Mouse (Mus musculus) hindbrain, embryonic 10.5 days (tissue): ENCODE results near the gene Tigd2. TPM values are rescaled to one million over a fixed set of nuclear protein-coding genes. Genes with fewer than 3 reads are reported as not detected.
A peak's percentile ranks its signal among the peaks of the same experiment; 100 is the strongest.
"Not testable (repeated sequence)": the region's sequence is repeated elsewhere in the genome, so short reads cannot be mapped to it uniquely, and the experiment has no call there.

Experiments
- DNase-seq: peaks from one replicate; pipeline ENCODE4 v3.0.0-alpha.2; 2017; ENCODE audit warnings: low spot score
- H3K27ac ChIP-seq: fragments of 300-500 bp; sonication (generic); 2 replicates; pipeline ENCODE4 v1.5.1; 2016; ENCODE audit warnings: mild to moderate bottlenecking, moderate library complexity
- H3K27me3 ChIP-seq: fragments of 300-500 bp; sonication (generic); 2 replicates; pipeline ENCODE4 v1.6.1; 2016; ENCODE audit warnings: mild to moderate bottlenecking; ENCODE audit not compliant: poor library complexity, insufficient read depth, severe bottlenecking
- H3K36me3 ChIP-seq: fragments of 300-500 bp; sonication (generic); 2 replicates; pipeline ENCODE4 v1.6.1; 2016; ENCODE audit warnings: mild to moderate bottlenecking, moderate library complexity
- H3K4me1 ChIP-seq: fragments of 300-500 bp; sonication (generic); replicated peaks from 2 replicates; pipeline ENCODE4 v1.6.1; 2016; ENCODE audit warnings: mild to moderate bottlenecking
- H3K4me3 ChIP-seq: fragments of 300-500 bp; sonication (generic); 2 replicates; pipeline ENCODE4 v1.5.1; 2016; ENCODE audit warnings: mild to moderate bottlenecking, moderate library complexity
- H3K9me3 ChIP-seq: fragments of 300-500 bp; sonication (generic); 2 replicates; pipeline ENCODE4 v1.6.1; 2016; ENCODE audit warnings: mild to moderate bottlenecking, moderate library complexity
- WGBS: fragments of 180-500 bp; shearing (Covaris S2); methylation state at CpG from one replicate; pipeline ENCODE4 v1.1.7; 2016; 5-methylcytosine and 5-hydroxymethylcytosine counted together
- polyA plus RNA-seq: library from polyadenylated mRNA; unstranded; fragments of >200 nt; fragmentation: Nextera tagmentation; extraction: Ambion mirVana; gene quantifications from 2 replicates; pipeline ENCODE4 v1.2.1, GENCODE M21; 2016

Gene Tigd2
- 6.3 and 8.2 TPM in 2 replicates for polyA plus RNA-seq

DNA sequence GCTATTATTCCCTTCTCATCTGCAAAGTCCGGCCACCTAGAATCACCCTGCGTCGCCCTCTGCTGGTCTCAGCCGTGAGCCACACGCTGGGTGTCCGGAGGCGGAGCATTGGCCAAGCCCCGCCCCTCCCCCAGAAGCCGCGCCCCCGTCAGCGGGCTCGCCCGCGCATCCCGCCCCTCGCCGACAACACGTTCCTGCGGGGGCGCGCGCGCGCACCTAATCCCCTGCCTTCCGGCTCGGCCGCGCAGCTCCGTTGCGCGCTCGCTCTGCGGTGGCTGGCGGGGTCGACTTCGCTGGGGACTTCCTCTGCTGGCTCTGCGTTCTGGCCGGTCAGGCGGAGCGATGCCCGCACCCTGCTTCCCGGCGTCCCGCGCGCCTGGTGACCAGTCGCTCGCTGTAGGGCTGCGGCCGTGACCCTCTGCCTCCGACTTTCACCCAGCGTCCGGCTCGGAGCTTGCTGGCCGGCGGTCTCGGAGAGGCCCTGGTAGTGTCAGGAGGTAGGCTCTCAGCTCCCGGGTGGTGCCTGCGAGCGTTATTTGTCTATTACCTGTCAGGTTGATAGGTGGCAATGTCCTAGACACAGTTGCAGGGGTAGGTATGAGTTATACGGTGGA lies at the start of gene Tigd2:
TSS of gene Tigd2 (plus strand) at position 186 of the 614 bp plus-strand sequence.
- Histone ChIP-seq H3K27ac (peak within 1 kb of the TSS; percentile 92), H3K4me1 (peaks cover 8% of the 10 kb centered on the region), H3K27me3 (no peaks in the 10 kb centered on the region), H3K4me3 (peak within 1 kb of the TSS; percentile 74), H3K9me3 (no peaks in the 10 kb centered on the region), H3K36me3 (peaks cover 6% of the 10 kb centered on the region; the same call in 1 of the 2 replicates)
- WGBS: under 1% methylated on average over 62 of the region's 62 CpGs
- peak; percentile 93 for DNase-seq

- Histone ChIP-seq H3K27me3 (no peaks in the 10 kb centered on the region), H3K27ac (no peak overlapping the region), H3K4me3 (no peak overlapping the region), H3K36me3 (no peaks in the 10 kb centered on the region), H3K9me3 (no peaks in the 10 kb centered on the region), H3K4me1 (no peaks in the 10 kb centered on the region)
- no peak for DNase-seq
- WGBS: 95% methylated on average over 4 of the region's 4 CpGs
Observed at GRCm38 (mm10) chr6:59161801-59162478, 46.7 kb upstream of the Tigd2 start.

DNA sequence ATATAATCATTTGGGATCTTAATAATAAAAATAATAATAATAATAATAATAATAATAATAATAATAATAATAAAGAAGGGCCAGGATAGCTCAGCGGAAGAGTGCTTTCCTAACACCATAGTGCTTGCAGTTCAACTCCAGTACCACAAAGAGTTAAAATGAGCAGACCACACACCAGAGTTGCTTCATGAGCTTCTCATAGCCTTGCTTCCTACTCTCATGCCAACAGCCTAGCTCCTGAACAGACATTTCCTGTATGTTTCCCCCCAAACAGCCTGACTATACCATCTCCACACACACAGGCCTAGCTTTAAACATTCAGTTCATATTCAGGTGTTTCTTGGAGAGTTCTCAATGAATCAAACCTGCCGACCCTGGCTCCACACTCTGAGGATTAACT lies 45.8 kb upstream of the Tigd2 start:
- no peaks in the 10 kb centered on the region for H3K4me1 ChIP-seq
- WGBS: 90% methylated on average over 2 of the region's 2 CpGs
- no peak overlapping the region for H3K4me3 ChIP-seq
- no peaks in the 10 kb centered on the region for H3K27me3 ChIP-seq
- H3K36me3 ChIP-seq: no peaks in the 10 kb centered on the region
- no peak for DNase-seq
- H3K27ac ChIP-seq: no peak overlapping the region
- H3K9me3 ChIP-seq: no peaks in the 10 kb centered on the region

- 84% methylated on average over 3 of the region's 3 CpGs for WGBS
- Histone ChIP-seq H3K27me3 (no peaks in the 10 kb centered on the region), H3K27ac (no peak overlapping the region), H3K9me3 (no peaks in the 10 kb centered on the region), H3K4me1 (no peaks in the 10 kb centered on the region), H3K36me3 (no peaks in the 10 kb centered on the region), H3K4me3 (no peak overlapping the region)
- DNase-seq: no peak
Observed at GRCm38 (mm10) chr6:59163407-59163806, 45.3 kb upstream of the Tigd2 start.

DNA sequence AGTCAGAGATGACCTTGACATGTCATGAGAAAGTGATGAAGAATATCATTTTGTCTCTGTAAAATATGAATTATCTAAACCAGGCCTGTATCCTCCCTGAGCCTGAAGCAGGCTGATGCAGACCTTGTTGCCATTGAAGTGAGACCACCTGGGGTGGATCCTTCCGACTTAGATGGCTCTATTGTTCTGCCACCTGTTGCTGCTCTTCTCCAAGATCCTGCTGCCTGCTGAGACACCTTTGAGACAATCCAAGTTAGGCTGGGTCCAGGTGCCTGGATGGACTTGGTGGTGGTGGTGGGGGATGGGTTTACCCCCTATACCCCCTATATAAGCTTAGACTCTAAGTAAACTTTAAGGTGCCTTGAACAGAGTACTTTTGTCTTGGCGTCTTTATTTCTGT lies 39.7 kb upstream of the Tigd2 start:
- Histone ChIP-seq H3K27ac (no peak overlapping the region), H3K36me3 (no peaks in the 10 kb centered on the region), H3K4me3 (no peak overlapping the region), H3K27me3 (no peaks in the 10 kb centered on the region), H3K4me1 (no peaks in the 10 kb centered on the region), H3K9me3 (no peaks in the 10 kb centered on the region)
- WGBS: 21% methylated on average over 2 of the region's 2 CpGs
- DNase-seq: no peak

- 92% methylated on average over 3 of the region's 3 CpGs for WGBS
- H3K9me3 ChIP-seq: no peaks in the 10 kb centered on the region
- no peak overlapping the region for H3K4me3 ChIP-seq
- DNase-seq: no peak
- no peaks in the 10 kb centered on the region for H3K36me3 ChIP-seq
- H3K4me1 ChIP-seq: no peaks in the 10 kb centered on the region
- H3K27me3 ChIP-seq: no peaks in the 10 kb centered on the region
- no peak overlapping the region for H3K27ac ChIP-seq
Observed at GRCm38 (mm10) chr6:59171230-59171629, 37.4 kb upstream of the Tigd2 start.

GRCm38 (mm10) chr6:59173940-59174339 lies 34.7 kb upstream of the Tigd2 start:
- H3K36me3 ChIP-seq: no peaks in the 10 kb centered on the region
- DNase-seq: no peak
- no peak overlapping the region for H3K4me3 ChIP-seq
- H3K27me3 ChIP-seq: no peaks in the 10 kb centered on the region
- H3K9me3 ChIP-seq: no peaks in the 10 kb centered on the region
- no peaks in the 10 kb centered on the region for H3K4me1 ChIP-seq
- H3K27ac ChIP-seq: no peak overlapping the region
- 77% methylated on average over 1 of the region's 1 CpGs for whole genome bisulfite sequencing

DNA sequence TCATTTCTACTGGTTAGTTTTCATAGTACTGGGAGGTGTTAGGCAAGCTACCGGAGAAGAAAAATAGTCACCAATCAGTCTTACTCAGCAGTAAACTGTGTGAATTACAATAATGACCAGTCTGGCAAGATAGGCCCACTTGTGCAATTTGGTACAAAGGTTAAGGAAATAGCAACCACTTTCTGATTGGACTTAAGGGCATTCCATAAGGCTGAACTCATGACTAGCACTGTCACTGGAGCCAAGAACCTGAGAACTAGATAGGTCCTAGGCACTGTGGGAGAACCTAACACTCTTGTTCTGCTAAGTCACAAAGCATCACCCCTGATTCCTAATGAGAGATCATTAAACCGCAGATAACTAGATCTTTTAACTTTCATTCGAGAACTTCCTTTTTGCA lies 30.6 kb upstream of the Tigd2 start:
- no peaks in the 10 kb centered on the region for H3K27me3 ChIP-seq
- WGBS: 90% methylated on average over 3 of the region's 3 CpGs
- H3K4me1 ChIP-seq: no peaks in the 10 kb centered on the region
- H3K9me3 ChIP-seq: no peaks in the 10 kb centered on the region
- H3K4me3 ChIP-seq: no peak overlapping the region
- no peaks in the 10 kb centered on the region for H3K36me3 ChIP-seq
- DNase-seq: no peak
- H3K27ac ChIP-seq: no peak overlapping the region

DNA sequence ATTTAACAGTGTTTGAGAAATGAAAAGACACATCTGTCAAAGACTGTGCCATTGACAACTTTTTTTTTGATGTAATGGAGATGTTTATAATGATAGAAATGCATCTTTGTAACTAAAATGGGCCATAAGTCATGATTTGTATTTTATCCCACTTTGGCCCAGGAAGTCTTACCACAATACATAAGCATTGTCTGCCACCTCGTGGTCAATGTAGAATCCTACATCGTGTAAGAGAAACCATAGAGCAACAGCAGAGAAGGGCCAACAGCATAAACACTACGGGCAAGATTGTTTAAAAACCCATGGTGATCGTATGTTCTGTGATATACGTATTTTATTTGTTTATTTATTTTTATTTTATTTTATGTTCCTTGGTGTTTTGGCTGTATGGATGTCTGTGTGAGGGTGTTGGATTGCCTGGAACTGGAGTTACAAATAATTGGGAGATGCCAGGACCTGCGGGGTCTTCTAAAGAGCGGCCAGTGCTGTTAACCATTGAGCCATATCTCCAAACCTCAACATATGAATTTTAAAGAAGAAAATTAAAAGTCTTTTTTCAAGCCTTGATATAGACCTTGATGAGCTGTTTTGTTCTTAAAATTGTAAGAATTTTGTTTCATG lies 28.2 kb upstream of the Tigd2 start:
- no peaks in the 10 kb centered on the region for H3K9me3 ChIP-seq
- no peaks in the 10 kb centered on the region for H3K4me1 ChIP-seq
- H3K27me3 ChIP-seq: no peaks in the 10 kb centered on the region
- no peak overlapping the region for H3K27ac ChIP-seq
- H3K36me3 ChIP-seq: no peaks in the 10 kb centered on the region
- peak; percentile 22 for DNase-seq
- WGBS: 48% methylated on average over 7 of the region's 7 CpGs
- H3K4me3 ChIP-seq: no peak overlapping the region

GRCm38 (mm10) chr6:59185010-59185699 lies 23.5 kb upstream of the Tigd2 start:
- no peaks in the 10 kb centered on the region for H3K36me3 ChIP-seq
- no peaks in the 10 kb centered on the region for H3K9me3 ChIP-seq
- WGBS: 79% methylated on average over 13 of the region's 13 CpGs
- H3K4me3 ChIP-seq: no peak overlapping the region
- no peaks in the 10 kb centered on the region for H3K27me3 ChIP-seq
- no peaks in the 10 kb centered on the region for H3K4me1 ChIP-seq
- H3K27ac ChIP-seq: no peak overlapping the region
- DNase-seq: no peak

GRCm38 (mm10) chr6:59190006-59190405 lies 18.7 kb upstream of the Tigd2 start:
- 79% methylated on average over 1 of the region's 1 CpGs for WGBS
- Histone ChIP-seq H3K36me3 (no peaks in the 10 kb centered on the region), H3K27me3 (no peaks in the 10 kb centered on the region), H3K4me1 (no peaks in the 10 kb centered on the region), H3K4me3 (no peak overlapping the region), H3K9me3 (no peaks in the 10 kb centered on the region), H3K27ac (no peak overlapping the region)
- DNase-seq: no peak

DNA sequence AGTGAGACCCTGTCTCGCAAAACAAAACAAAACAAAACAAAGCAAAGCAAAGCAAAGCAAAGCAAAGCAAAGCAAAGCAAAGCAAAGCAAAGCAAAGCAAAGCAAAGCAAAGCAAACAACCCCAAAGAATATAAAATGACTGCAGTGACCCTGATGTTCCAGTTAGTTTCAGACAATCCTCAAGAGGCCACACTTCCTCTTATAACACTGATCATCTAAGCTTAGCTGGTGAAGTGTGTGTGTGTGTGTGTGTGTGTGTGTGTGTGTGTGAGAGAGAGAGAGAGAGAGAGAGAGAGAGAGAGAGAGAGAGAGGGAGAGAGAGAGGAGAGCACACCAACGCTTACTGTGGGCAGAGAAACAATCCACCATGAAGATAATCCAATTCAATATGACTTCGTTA lies 14.2 kb upstream of the Tigd2 start:
- WGBS: 84% methylated on average over 3 of the region's 3 CpGs
- not testable (repeated sequence) for H3K27ac ChIP-seq

More for the DNA sequence above, 14.2 kb upstream of the Tigd2 start:
- not testable (repeated sequence) for H3K9me3 ChIP-seq, H3K4me3 ChIP-seq, DNase-seq, H3K36me3 ChIP-seq, H3K27me3 ChIP-seq, H3K4me1 ChIP-seq
